Mouse (Mus musculus) B cell, adult (primary cell): ENCODE data around the gene Trim11. TPM values are rescaled to one million over a fixed set of nuclear protein-coding genes. Genes with fewer than 3 reads are reported as not detected.

Source experiments
- total RNA-seq: library from RNA; stranded (reverse); gene quantifications from 4 replicates; pipeline ENCODE4 v1.2.4, GENCODE M21; 2023; ENCODE audit not compliant: inconsistent age

The Trim11 gene
- total RNA-seq: 117 to 129 TPM (median 123 TPM) in 4 replicates

GRCm38 (mm10) chr11:58978027-58978705 is at the start of gene Trim11:
Gene Trim11, plus strand, starts transcription at chr11:58978093.

DNA sequence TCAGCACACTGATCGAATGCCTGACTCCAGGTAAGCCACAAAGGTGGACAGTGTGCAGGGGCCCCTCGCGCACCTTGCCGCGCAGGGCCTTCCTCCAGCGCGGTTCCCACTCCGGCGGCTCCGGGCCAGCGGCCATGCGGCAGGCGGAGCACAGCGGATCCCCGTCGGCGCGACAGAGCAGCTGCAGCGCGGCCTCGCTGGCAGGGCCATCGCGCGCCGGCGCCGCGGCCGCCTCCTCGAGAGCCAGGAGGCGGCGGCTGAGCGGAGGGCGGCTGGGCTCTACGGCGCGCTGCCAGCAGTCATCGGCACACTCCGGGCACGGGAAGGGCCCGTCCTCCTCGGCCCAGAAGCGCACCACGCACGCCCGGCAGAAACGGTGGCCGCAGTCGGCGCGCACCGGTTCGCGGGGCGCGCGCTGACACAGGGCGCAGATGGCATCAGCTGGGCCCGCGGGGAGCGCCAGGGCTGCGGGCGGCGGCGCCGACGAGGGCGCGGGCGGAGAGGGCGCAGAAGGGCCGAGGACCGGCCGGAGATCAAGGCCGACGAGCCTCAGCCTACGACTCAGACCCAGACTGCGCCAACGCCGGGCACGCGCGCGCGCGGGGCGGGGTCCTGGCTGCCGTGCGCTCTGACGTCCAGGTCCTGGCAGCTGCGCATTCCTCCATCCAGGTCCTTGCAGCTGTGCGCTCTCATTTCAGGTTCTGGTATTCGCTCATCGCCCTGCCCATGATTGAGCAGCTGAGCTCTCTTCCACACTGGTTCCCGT is 39.4 kb upstream of the Trim11 start, which contains the start of gene Rnf187:
Gene Rnf187 (minus strand): TSS at position 595 of the 766 bp plus-strand sequence.

GRCm38 (mm10) chr11:58948542-58949479 is 29.1 kb upstream of the Trim11 start, which contains the start of gene Hist3h2ba:
Gene Hist3h2ba, plus strand, starts transcription at chr11:58948920.

DNA sequence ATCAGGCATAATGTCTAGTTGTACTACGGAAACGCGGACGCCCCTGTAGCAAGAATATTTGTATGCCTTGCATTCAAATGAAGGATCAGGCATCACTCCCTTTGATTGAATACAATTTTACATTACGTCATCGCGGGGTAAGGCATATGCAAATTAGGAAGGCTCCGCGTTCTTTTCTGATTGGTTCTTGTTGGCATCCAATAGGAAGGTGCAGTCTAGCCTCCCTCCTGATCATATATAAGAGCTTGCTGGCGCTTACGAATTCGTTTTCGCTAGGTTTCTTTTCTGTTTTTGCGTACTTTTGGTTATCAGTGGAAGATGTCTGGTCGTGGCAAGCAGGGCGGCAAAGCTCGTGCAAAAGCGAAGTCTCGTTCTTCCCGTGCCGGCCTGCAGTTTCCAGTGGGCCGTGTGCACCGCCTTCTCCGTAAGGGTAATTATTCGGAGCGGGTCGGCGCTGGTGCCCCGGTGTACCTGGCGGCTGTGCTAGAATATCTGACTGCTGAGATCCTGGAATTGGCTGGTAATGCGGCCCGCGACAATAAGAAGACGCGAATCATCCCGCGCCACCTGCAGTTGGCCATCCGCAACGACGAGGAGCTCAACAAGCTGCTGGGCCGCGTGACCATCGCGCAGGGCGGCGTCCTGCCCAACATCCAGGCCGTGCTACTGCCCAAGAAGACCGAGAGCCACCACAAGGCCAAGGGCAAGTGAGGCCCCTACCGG is 23.3 kb upstream of the Trim11 start, which contains the start of the genes Hist3h2a and Trim17:
Gene Hist3h2a (plus strand): TSS at position 266 of the 723 bp plus-strand sequence.
Gene Trim17 (plus strand): TSS at position 266 of the 723 bp plus-strand sequence.

Other genes with a start within 250 kb of the Trim11 start
- not detected in 4 replicates for gene Olfr317, start 238.9 kb upstream of the Trim11 start, total RNA-seq
- gene Olfr316, start 225.4 kb upstream of the Trim11 start, total RNA-seq: not detected in 4 replicates
- not detected in 4 replicates for gene Olfr315, start 204.9 kb upstream of the Trim11 start, total RNA-seq
- not detected in 4 replicates for gene Olfr314, start 195.1 kb upstream of the Trim11 start, total RNA-seq
- not detected in 4 replicates for gene Fam183b, start 176.1 kb upstream of the Trim11 start, total RNA-seq
- not detected in 4 replicates for gene Olfr313, start 163.1 kb upstream of the Trim11 start, total RNA-seq
- not detected in 4 replicates for gene Olfr312, start 148.9 kb upstream of the Trim11 start, total RNA-seq
- not detected in 4 replicates for gene Olfr311, start 138.8 kb upstream of the Trim11 start, total RNA-seq
- gene Gm12258, start 130.9 kb upstream of the Trim11 start, total RNA-seq: 5.2 to 6.3 TPM (median 5.6 TPM) in 4 replicates
- 9.2 to 14.4 TPM (median 12.3 TPM) in 4 replicates for gene 2810021J22Rik, start 110.9 kb upstream of the Trim11 start, total RNA-seq
- gene Zfp39, start 73.9 kb upstream of the Trim11 start, total RNA-seq: 10.5 to 13.6 TPM (median 12.3 TPM) in 4 replicates
- not detected in 4 replicates for gene Btnl10, start 60.2 kb upstream of the Trim11 start, total RNA-seq
- gene Rnf187, start 39.2 kb upstream of the Trim11 start, total RNA-seq: 125 to 135 TPM (median 129 TPM) in 4 replicates
- gene Hist3h2ba, start 29.2 kb upstream of the Trim11 start, total RNA-seq: 15.9 to 25.1 TPM (median 21.4 TPM) in 4 replicates
- gene Hist3h2a, start 23.4 kb upstream of the Trim11 start, total RNA-seq: 63.1 to 74.2 TPM (median 70.1 TPM) in 4 replicates
- 0.19 to 0.42 TPM (median 0.38 TPM) in 3 of 4 replicates, not detected in the other for gene Trim17, start 23.4 kb upstream of the Trim11 start, total RNA-seq
- 0.15 to 0.51 TPM (median 0.42 TPM) in 4 replicates for gene Obscn, start 158.3 kb downstream of the Trim11 start, total RNA-seq
- gene Iba57, start 185.6 kb downstream of the Trim11 start, total RNA-seq: 32.2 to 40.6 TPM (median 34.8 TPM) in 4 replicates
- gene Gjc2, start 205.1 kb downstream of the Trim11 start, total RNA-seq: not detected in 4 replicates
- 30.0 to 37.8 TPM (median 34.6 TPM) in 4 replicates for gene Guk1, start 214.1 kb downstream of the Trim11 start, total RNA-seq
- gene Mrpl55, start 224.4 kb downstream of the Trim11 start, total RNA-seq: 15.0 to 17.5 TPM (median 15.9 TPM) in 4 replicates
- 29.1 to 32.2 TPM (median 30.1 TPM) in 4 replicates for gene 2310033P09Rik, start 230.2 kb downstream of the Trim11 start, total RNA-seq